Mouse (Mus musculus) embryonic facial prominence, embryonic 14.5 days (tissue): ENCODE data around the gene Nutf2-ps1. TPM values are rescaled to one million over a fixed set of nuclear protein-coding genes. Genes with fewer than 3 reads are reported as not detected.

Source experiments
- ATAC-seq: fragments of 200-750 bp; cut with Nextera tagmentation; 2 replicates; pipeline ENCODE4 v1.8.0; 2017; ENCODE audit warnings: low read depth, moderate number of reproducible peaks, moderate TSS enrichment
- DNase-seq: peaks from one replicate; pipeline ENCODE4 v3.0.0-alpha.2; 2015; ENCODE audit warnings: low spot score
- H3K27ac ChIP-seq: fragments of 300-500 bp; sonication (generic); replicated peaks from 2 replicates; pipeline ENCODE4 v1.5.1; 2014; ENCODE audit warnings: low read depth, mild to moderate bottlenecking, low read length, moderate library complexity
- H3K27me3 ChIP-seq: fragments of 300-500 bp; sonication (generic); replicated peaks from 2 replicates; pipeline ENCODE4 v1.6.1; 2014; ENCODE audit warnings: low read length; ENCODE audit not compliant: control insufficient read depth, insufficient read depth
- H3K36me3 ChIP-seq: fragments of 300-500 bp; sonication (generic); 2 replicates; pipeline ENCODE4 v1.6.1; 2014; ENCODE audit warnings: low read length, mixed read lengths; ENCODE audit not compliant: control insufficient read depth, insufficient read depth
- H3K4me1 ChIP-seq: fragments of 300-500 bp; sonication (generic); 2 replicates; pipeline ENCODE4 v1.6.1; 2014; ENCODE audit warnings: antibody characterized with exemption, low read length; ENCODE audit not compliant: control insufficient read depth, insufficient read depth
- H3K4me2 ChIP-seq: fragments of 300-500 bp; sonication (generic); 2 replicates; pipeline ENCODE4 v1.6.1; 2014; ENCODE audit warnings: low read depth, mild to moderate bottlenecking, low read length, moderate library complexity, mixed read lengths
- H3K4me3 ChIP-seq: fragments of 300-500 bp; sonication (generic); 2 replicates; pipeline ENCODE4 v1.5.1; 2014; ENCODE audit warnings: low read depth, mild to moderate bottlenecking, low read length
- H3K9ac ChIP-seq: fragments of 300-500 bp; sonication (generic); 2 replicates; pipeline ENCODE4 v1.6.1; 2014; ENCODE audit warnings: low read depth, mild to moderate bottlenecking, low read length, moderate library complexity, mixed read lengths
- H3K9me3 ChIP-seq: fragments of 300-500 bp; sonication (generic); 2 replicates; pipeline ENCODE4 v1.6.1; 2016; ENCODE audit warnings: low read length; ENCODE audit not compliant: control insufficient read depth
- WGBS: fragments of 180-500 bp; shearing (Covaris S2); extraction: QIAGEN DNeasy Blood & Tissue Kit; methylation state at CpG from one replicate; pipeline ENCODE4 v1.1.7; 2014; 5-methylcytosine and 5-hydroxymethylcytosine counted together
- polyA plus RNA-seq: library from polyadenylated mRNA; unstranded; fragments of >200 nt; fragmentation: Nextera tagmentation; extraction: Ambion mirVana; gene quantifications from 2 replicates; pipeline ENCODE4 v1.2.1, GENCODE M21; 2014

Gene Nutf2-ps1
- polyA plus RNA-seq, 1 experiment from 2014 or later = 269 TPM

DNA sequence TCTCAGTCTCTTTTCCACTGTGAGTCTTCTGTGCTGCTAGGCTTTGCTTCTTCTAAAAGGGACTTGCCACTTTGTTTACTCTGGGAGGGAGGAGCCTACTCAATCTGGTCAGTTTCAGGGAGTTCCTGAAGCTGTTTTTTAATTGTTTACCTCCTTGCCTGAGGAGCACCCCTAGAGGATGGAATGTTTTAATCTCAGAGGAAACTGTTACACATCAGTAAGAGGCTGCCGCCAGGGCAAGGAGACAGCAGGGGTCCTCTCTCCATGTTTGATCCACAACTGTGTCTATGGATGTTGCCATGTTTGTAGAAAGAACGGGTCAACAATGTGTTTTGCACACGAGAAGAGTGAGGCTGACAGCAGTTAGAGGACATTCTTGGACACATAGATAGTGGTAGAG lies 28.4 kb downstream of the Nutf2-ps1 start:
- Histone ChIP-seq H3K4me3 (no peak overlapping the region), H3K36me3 (no peaks in the 10 kb centered on the region), H3K9ac (no peak overlapping the region), H3K9me3 (no peaks in the 10 kb centered on the region), H3K4me2 (no peak overlapping the region), H3K4me1 (peaks cover 2% of the 10 kb centered on the region; the same call in 1 of the 2 replicates), H3K27ac (no peak overlapping the region), H3K27me3 (no peaks in the 10 kb centered on the region)
- no peak for DNase-seq
- ATAC-seq = no peak
- 73% methylated on average over 3 of the region's 3 CpGs for WGBS

DNA sequence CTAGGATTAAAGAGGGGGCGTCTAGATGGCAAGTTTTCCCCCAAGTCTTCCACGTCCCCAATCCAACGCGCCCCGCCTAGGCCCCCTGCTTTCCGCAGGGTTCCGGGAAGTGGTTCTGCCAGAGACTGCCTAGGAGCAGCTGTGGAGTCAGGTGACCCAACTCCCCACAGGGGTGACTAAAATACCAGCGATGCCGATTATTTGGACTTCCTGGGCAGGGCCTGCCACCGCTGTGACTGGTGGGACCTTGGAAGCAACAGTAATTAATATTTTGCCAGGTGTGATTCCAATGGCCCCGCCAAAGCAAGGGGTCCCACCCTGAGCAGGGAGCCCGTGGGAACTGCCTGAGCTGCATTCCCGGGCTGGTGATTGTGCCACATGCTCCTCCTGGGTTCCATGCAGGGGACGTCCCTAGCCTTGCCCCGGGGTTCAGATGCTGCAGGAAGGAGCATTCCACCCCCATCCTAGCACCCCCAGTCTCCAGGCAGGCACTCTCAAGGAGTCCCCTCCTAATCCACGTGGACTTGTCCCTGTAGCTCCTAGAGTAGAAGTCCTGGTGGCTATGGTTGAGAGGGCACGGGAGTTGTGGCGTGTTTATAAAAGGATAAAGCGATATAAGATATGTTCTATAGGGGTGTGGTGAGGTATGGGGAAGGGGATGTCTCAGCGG lies 31.5 kb downstream of the Nutf2-ps1 start:
- no peaks in the 10 kb centered on the region for H3K36me3 ChIP-seq
- WGBS = 24% methylated on average over 20 of the region's 20 CpGs
- H3K27me3 ChIP-seq = no peaks in the 10 kb centered on the region
- H3K27ac ChIP-seq = no peak overlapping the region
- peak; percentile 45 for DNase-seq
- H3K4me1 ChIP-seq = peaks cover 2% of the 10 kb centered on the region; the same call in 1 of the 2 replicates
- no peaks in the 10 kb centered on the region for H3K9me3 ChIP-seq
- H3K4me2 ChIP-seq = peak overlapping the region; percentile 46
- H3K4me3 ChIP-seq = peak overlapping the region; percentile 11
- H3K9ac ChIP-seq = peak overlapping the region; percentile 28; the same call in 1 of the 2 replicates
- ATAC-seq = peak; percentile 75; the same call in 1 of the 2 replicates

- WGBS = 23% methylated on average over 6 of the region's 6 CpGs
- Histone ChIP-seq H3K27ac (no peak overlapping the region), H3K27me3 (no peaks in the 10 kb centered on the region), H3K4me1 (peaks cover 2% of the 10 kb centered on the region; the same call in 1 of the 2 replicates), H3K36me3 (no peaks in the 10 kb centered on the region), H3K9me3 (no peaks in the 10 kb centered on the region), H3K4me3 (peak overlapping the region; percentile 11), H3K9ac (peak overlapping the region; percentile 28; the same call in 1 of the 2 replicates), H3K4me2 (peak overlapping the region; percentile 46)
- ATAC-seq = no peak
- DNase-seq = no peak
Measured at GRCm38 (mm10) chr19:53556841-53557240, 32.0 kb downstream of the Nutf2-ps1 start.

GRCm38 (mm10) chr19:53554981-53555616 lies 33.8 kb downstream of the Nutf2-ps1 start:
- Histone ChIP-seq H3K4me1 (peaks cover 2% of the 10 kb centered on the region; the same call in 1 of the 2 replicates), H3K9me3 (no peaks in the 10 kb centered on the region), H3K4me2 (no peak overlapping the region), H3K27ac (no peak overlapping the region), H3K9ac (no peak overlapping the region), H3K4me3 (no peak overlapping the region), H3K36me3 (no peaks in the 10 kb centered on the region), H3K27me3 (no peaks in the 10 kb centered on the region)
- ATAC-seq = no peak
- 70% methylated on average over 5 of the region's 5 CpGs for WGBS
- DNase-seq = no peak

DNA sequence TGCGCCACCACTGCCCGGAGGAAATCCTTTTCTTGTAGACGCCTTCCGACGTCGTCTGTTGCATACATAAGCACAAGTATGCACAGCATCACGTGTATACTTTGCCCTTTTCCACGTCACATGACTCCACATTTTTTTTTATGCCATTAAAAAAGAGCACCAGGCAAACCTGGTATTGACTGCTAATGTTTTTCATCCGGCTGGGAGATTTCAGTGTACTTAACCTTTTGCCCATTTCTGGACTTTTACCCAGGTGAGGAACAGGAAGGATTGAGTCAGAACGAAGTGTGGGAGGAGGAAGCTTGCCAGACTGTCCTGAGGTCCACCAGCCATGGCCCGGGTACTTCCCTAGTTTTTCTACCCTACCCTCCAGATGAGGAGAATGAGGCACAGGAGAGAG lies 34.5 kb downstream of the Nutf2-ps1 start:
- WGBS = 84% methylated on average over 11 of the region's 11 CpGs
- no peaks in the 10 kb centered on the region for H3K36me3 ChIP-seq
- DNase-seq = no peak
- no peak overlapping the region for H3K9ac ChIP-seq
- H3K27me3 ChIP-seq = no peaks in the 10 kb centered on the region
- H3K9me3 ChIP-seq = no peaks in the 10 kb centered on the region
- ATAC-seq = no peak
- H3K4me2 ChIP-seq = no peak overlapping the region
- H3K4me3 ChIP-seq = no peak overlapping the region
- no peak overlapping the region for H3K27ac ChIP-seq
- H3K4me1 ChIP-seq = peaks cover 2% of the 10 kb centered on the region; the same call in 1 of the 2 replicates

GRCm38 (mm10) chr19:53552795-53553194 lies 36.1 kb downstream of the Nutf2-ps1 start:
- no peak for DNase-seq
- Histone ChIP-seq H3K27me3 (no peaks in the 10 kb centered on the region), H3K9me3 (no peaks in the 10 kb centered on the region), H3K4me1 (peaks cover 2% of the 10 kb centered on the region; the same call in 1 of the 2 replicates), H3K4me2 (no peak overlapping the region), H3K9ac (no peak overlapping the region), H3K4me3 (no peak overlapping the region), H3K36me3 (no peaks in the 10 kb centered on the region), H3K27ac (no peak overlapping the region)
- no peak for ATAC-seq
- 50% methylated on average over 6 of the region's 6 CpGs for WGBS

- Histone ChIP-seq H3K9me3 (no peaks in the 10 kb centered on the region), H3K27me3 (no peaks in the 10 kb centered on the region), H3K27ac (no peak overlapping the region), H3K4me2 (no peak overlapping the region), H3K9ac (no peak overlapping the region), H3K36me3 (no peaks in the 10 kb centered on the region), H3K4me1 (peaks cover 2% of the 10 kb centered on the region; the same call in 1 of the 2 replicates), H3K4me3 (no peak overlapping the region)
- no peak for DNase-seq
- WGBS = 31% methylated on average over 10 of the region's 10 CpGs
- no peak for ATAC-seq
Measured at GRCm38 (mm10) chr19:53552216-53552786, 36.6 kb downstream of the Nutf2-ps1 start.

GRCm38 (mm10) chr19:53550972-53551371 lies 37.9 kb downstream of the Nutf2-ps1 start:
- H3K27ac ChIP-seq = no peak overlapping the region
- no peak overlapping the region for H3K9ac ChIP-seq
- H3K36me3 ChIP-seq = no peaks in the 10 kb centered on the region
- H3K4me3 ChIP-seq = no peak overlapping the region
- ATAC-seq = no peak
- H3K4me1 ChIP-seq = no peaks in the 10 kb centered on the region
- no peak for DNase-seq
- 86% methylated on average over 12 of the region's 12 CpGs for WGBS
- no peaks in the 10 kb centered on the region for H3K27me3 ChIP-seq
- no peak overlapping the region for H3K4me2 ChIP-seq
- no peaks in the 10 kb centered on the region for H3K9me3 ChIP-seq
